Mouse (Mus musculus) regulatory T cell (primary cell): ENCODE measurements around the gene Ypel1.

Experiments used
- in situ Hi-C: fragments of 300-600 bp; cut with MboI, MseI; formaldehyde crosslinking; loops from one replicate; pipeline ENCODE4 v1.15.1; 2025; ENCODE audit warnings: high pct_unique_total_duplicates

The Ypel1 gene

GRCm38 (mm10) chr16:17086669-17087193 lies 17.2 kb downstream of the Ypel1 start:
- in situ Hi-C loops: no loop called here

GRCm38 (mm10) chr16:17088346-17088745 lies 18.9 kb downstream of the Ypel1 start:
- in situ Hi-C loops: no loop called here

- in situ Hi-C loops: no loop called here
Measured at GRCm38 (mm10) chr16:17096938-17097337, 27.4 kb downstream of the Ypel1 start.

- in situ Hi-C loops: no loop called here
Measured at GRCm38 (mm10) chr16:17102630-17103220, 33.2 kb downstream of the Ypel1 start.

GRCm38 (mm10) chr16:17104600-17104999 lies 35.1 kb downstream of the Ypel1 start:
- in situ Hi-C loops: no loop called here

- in situ Hi-C loops: loop anchor here (10.0 kb wide), 1 partner anchor 1236 kb away; no protein-coding TSS in a partner anchor
Measured at GRCm38 (mm10) chr16:17110771-17111743, 41.6 kb downstream of the Ypel1 start, which contains the start of gene Ppil2. TSS of gene Ppil2 (minus strand) at chr16:17111257.

- in situ Hi-C loops: loop anchor here (10.0 kb wide), 1 partner anchor 1243 kb away; no protein-coding TSS in a partner anchor
Measured at GRCm38 (mm10) chr16:17117309-17117799, 47.9 kb downstream of the Ypel1 start.

- in situ Hi-C loops: no loop called here
Measured at GRCm38 (mm10) chr16:17121569-17121968, 52.1 kb downstream of the Ypel1 start.

- in situ Hi-C loops: no loop called here
Measured at GRCm38 (mm10) chr16:17124119-17124870, 54.8 kb downstream of the Ypel1 start.

- in situ Hi-C loops: no loop called here
Measured at GRCm38 (mm10) chr16:17124871-17125520, 55.5 kb downstream of the Ypel1 start, which contains the start of gene 2610318N02Rik. TSS of gene 2610318N02Rik (minus strand) at chr16:17125167.

- in situ Hi-C loops: no loop called here
Measured at GRCm38 (mm10) chr16:17127292-17127691, 57.8 kb downstream of the Ypel1 start.

GRCm38 (mm10) chr16:17131191-17132088 lies 61.9 kb downstream of the Ypel1 start:
- in situ Hi-C loops: loop anchor here (5.0 kb wide), 1 partner anchor 71 kb away; the partner anchor contains the start of gene Ube2l3

GRCm38 (mm10) chr16:17132089-17132905 lies 62.8 kb downstream of the Ypel1 start, which contains the start of gene Sdf2l1:
TSS of gene Sdf2l1 (minus strand) at chr16:17132383.
- in situ Hi-C loops: loop anchor here (5.0 kb wide), 1 partner anchor 70 kb away; the partner anchor contains the start of gene Ube2l3

- in situ Hi-C loops: loop anchor here (5.0 kb wide), 1 partner anchor 69 kb away; the partner anchor contains the start of gene Ube2l3
Measured at GRCm38 (mm10) chr16:17132906-17133200, 63.4 kb downstream of the Ypel1 start.
